Mouse (Mus musculus): Measurements from ENCODE around the gene Vasp.

- TF ChIP-seq CTCF (IDR thresholded peaks at IDR 0.05; ENCODE audit: low read depth, low read length) (no peak), POLR2A (IDR thresholded peaks at IDR 0.05; ENCODE audit: insufficient read depth, low read length) (no peak)
Measured at GRCm38 (mm10) chr7:19319458-19319857, 47.8 kb upstream of the Vasp start.

All from ES-Bruce4 (cell line).